Mouse (Mus musculus) heart, embryonic 12.5 days (tissue): ENCODE measurements around the gene Golm1. TPM values are rescaled to one million over a fixed set of nuclear protein-coding genes. Genes with fewer than 3 reads are reported as not detected.
"Not testable (repeated sequence)": the region's sequence is repeated elsewhere in the genome, so short reads cannot be mapped to it uniquely, and the experiment has no call there.

ENCODE experiments used
- ATAC-seq: fragments of 200-750 bp; cut with Nextera tagmentation; 2 replicates; pipeline ENCODE4 v1.8.0; 2017; ENCODE audit warnings: moderate TSS enrichment, moderate library complexity; ENCODE audit not compliant: insufficient number of reproducible peaks, low FRiP score
- H3K27ac ChIP-seq: fragments of 300-500 bp; sonication (generic); 2 replicates; pipeline ENCODE4 v1.5.1; 2016; ENCODE audit warnings: mild to moderate bottlenecking, moderate library complexity; ENCODE audit not compliant: poor library complexity, severe bottlenecking
- H3K27me3 ChIP-seq: fragments of 300-500 bp; sonication (generic); replicated peaks from 2 replicates; pipeline ENCODE4 v1.6.1; 2016; ENCODE audit warnings: mild to moderate bottlenecking, moderate library complexity
- H3K36me3 ChIP-seq: fragments of 300-500 bp; sonication (generic); 2 replicates; pipeline ENCODE4 v1.6.1; 2016; ENCODE audit warnings: mild to moderate bottlenecking, moderate library complexity
- H3K4me1 ChIP-seq: fragments of 300-500 bp; sonication (generic); replicated peaks from 2 replicates; pipeline ENCODE4 v1.6.1; 2016; ENCODE audit warnings: mild to moderate bottlenecking
- H3K4me2 ChIP-seq: fragments of 300-500 bp; sonication (generic); 2 replicates; pipeline ENCODE4 v1.6.1; 2016; ENCODE audit warnings: mild to moderate bottlenecking, moderate library complexity
- H3K4me3 ChIP-seq: fragments of 300-500 bp; sonication (generic); 2 replicates; pipeline ENCODE4 v1.5.1; 2016; ENCODE audit warnings: mild to moderate bottlenecking
- H3K9ac ChIP-seq: fragments of 300-500 bp; sonication (generic); 2 replicates; pipeline ENCODE4 v1.6.1; 2016; ENCODE audit warnings: mild to moderate bottlenecking, moderate library complexity
- H3K9me3 ChIP-seq: fragments of 300-500 bp; sonication (generic); replicated peaks from 2 replicates; pipeline ENCODE4 v1.6.1; 2016; ENCODE audit warnings: mild to moderate bottlenecking, moderate library complexity
- WGBS: fragments of 180-500 bp; shearing (Covaris S2); methylation state at CpG from one replicate; pipeline ENCODE4 v1.1.7; 2016; 5-methylcytosine and 5-hydroxymethylcytosine counted together
- polyA plus RNA-seq: library from polyadenylated mRNA; unstranded; fragments of >200 nt; fragmentation: Nextera tagmentation; extraction: Ambion mirVana; gene quantifications from 2 replicates; pipeline ENCODE4 v1.2.1, GENCODE M21; 2016

The Golm1 gene
- polyA plus RNA-seq, result 63.2 and 67.6 TPM in 2 replicates

DNA sequence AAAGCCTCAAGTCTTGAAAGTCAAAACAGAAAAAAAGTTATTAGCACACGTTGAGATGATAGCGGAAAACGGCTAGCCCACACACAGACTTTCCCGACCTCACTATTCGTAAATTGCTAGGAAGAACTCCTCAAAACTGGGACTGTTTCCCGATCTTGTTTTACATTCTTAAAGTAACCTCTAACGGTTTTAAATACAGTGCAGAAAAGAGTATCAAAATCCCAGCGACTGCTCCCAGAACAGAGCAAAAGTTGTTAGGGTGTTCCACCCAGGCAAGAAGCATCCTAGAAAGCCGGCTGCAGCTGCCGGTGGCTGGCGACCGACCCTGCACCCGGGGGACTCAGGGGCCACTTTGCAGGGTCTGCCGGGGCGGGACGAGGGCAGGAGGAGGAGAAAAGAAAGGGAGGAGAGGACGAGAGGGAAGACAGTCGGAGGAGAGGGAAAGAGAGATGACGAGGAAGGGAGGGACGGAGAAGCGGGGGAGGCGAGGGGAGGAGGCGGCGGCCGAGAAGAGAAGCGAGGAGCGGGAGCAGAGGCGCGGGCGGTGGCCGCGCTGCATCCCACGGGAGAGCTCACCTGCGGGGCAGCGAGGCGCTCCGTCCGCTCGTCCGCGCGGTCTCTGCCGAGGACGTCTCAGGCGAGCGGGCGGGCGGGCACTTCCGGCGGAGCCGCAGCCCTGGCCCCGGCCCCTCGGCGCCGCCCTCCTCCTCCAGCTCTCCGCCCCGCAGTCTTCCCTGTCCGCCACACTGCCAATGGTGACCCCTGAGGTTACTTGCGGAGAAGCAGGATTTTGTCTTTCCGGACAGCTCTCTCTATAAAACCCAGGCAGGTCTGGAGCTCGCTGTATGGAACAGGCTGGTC, at the start of gene Golm1:
Golm1 (minus strand) TSS at position 661 of the 861 bp plus-strand sequence.
- Histone ChIP-seq H3K27ac (peak within 1 kb of the TSS; percentile 58), H3K9ac (peak within 1 kb of the TSS; percentile 73), H3K4me2 (peak within 1 kb of the TSS; percentile 70), H3K27me3 (no peaks in the 10 kb centered on the region), H3K9me3 (no peaks in the 10 kb centered on the region), H3K4me3 (peak within 1 kb of the TSS; percentile 69), H3K4me1 (peaks cover 21% of the 10 kb centered on the region), H3K36me3 (no peaks in the 10 kb centered on the region)
- under 1% methylated on average over 52 of the region's 61 CpGs for WGBS
- peak; percentile 89 for ATAC-seq

GRCm38 (mm10) chr13:59722089-59722488, 46.5 kb upstream of the Golm1 start:
- not testable (repeated sequence) for H3K9me3 ChIP-seq, H3K4me3 ChIP-seq, ATAC-seq, H3K27ac ChIP-seq, H3K36me3 ChIP-seq, H3K9ac ChIP-seq, H3K4me1 ChIP-seq, H3K4me2 ChIP-seq, H3K27me3 ChIP-seq
- WGBS, result 71% methylated on average over 1 of the region's 1 CpGs

DNA sequence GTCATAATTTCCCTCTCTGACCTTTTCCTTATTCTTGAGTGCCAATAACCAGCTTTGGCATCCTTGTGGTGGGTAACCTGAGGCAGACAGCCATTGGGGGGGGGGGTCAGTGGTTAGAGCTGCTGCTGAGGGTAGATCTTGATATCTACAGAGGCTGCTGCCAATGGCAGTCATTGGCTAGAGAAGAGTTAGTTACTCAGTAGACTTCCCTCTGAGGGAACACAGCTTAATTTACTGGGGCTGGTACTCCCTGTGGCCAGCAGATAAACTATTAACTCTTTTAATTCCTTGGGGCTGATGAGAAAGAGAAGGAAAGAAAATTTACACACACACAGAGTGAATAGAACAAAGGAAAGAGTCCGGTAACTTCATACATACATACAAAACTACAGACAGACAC, 43.9 kb upstream of the Golm1 start:
- ATAC-seq, result no peak
- H3K27ac ChIP-seq, result 0 out of 2 replicates have a peak overlapping the region, but pooled peaks have one; percentile 20
- no peak overlapping the region for H3K9ac ChIP-seq
- 0 out of 2 replicates have a peak, but pooled peaks cover under 1% of the 10 kb centered on the region for H3K27me3 ChIP-seq
- H3K4me2 ChIP-seq, result no peak overlapping the region
- no peak overlapping the region for H3K4me3 ChIP-seq
- no peaks in the 10 kb centered on the region for H3K4me1 ChIP-seq
- H3K9me3 ChIP-seq, result no peaks in the 10 kb centered on the region
- 89% methylated on average over 1 of the region's 1 CpGs for WGBS
- H3K36me3 ChIP-seq, result no peaks in the 10 kb centered on the region

DNA sequence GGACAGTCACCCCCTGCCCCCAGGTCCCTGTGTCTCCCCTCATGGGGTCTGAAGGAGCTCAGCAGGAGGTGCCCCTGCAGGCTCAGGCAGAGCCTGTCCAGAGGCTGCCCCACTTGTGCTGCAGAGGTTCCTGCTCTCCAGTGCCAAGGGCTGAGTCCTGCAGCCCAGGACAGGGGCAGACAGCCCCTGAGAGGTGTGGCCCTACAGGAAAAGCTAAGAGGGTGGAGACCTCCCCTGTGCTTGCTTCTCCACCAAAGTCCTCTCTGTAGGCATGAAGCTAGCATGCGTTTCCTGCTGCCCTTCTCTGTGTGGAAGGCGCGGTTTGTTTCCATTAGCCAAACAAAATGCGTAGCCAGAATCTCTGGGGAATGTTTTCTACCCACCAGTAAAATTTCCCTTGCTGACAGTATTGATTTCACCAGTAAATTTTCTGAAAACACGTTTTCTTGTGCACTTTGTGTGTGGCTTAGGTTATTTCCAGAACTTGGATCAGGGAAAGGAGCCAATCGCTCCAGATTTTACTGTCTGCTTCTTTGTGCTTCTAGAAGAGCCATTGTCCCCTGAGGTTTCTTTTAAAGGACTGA, 43.3 kb upstream of the Golm1 start:
- H3K4me2 ChIP-seq, H3K9me3 ChIP-seq, H3K27me3 ChIP-seq, H3K36me3 ChIP-seq, H3K9ac ChIP-seq, H3K4me1 ChIP-seq, H3K4me3 ChIP-seq: not testable (repeated sequence)
- 33% methylated on average over 6 of the region's 6 CpGs for WGBS
- H3K27ac ChIP-seq, result 0 out of 2 replicates have a peak overlapping the region, but pooled peaks have one; percentile 20
- ATAC-seq, result peak; percentile 49

- Histone ChIP-seq H3K9ac (no peak overlapping the region), H3K4me2 (no peak overlapping the region), H3K27me3 (0 out of 2 replicates have a peak, but pooled peaks cover 9% of the 10 kb centered on the region), H3K27ac (no peak overlapping the region), H3K9me3 (no peaks in the 10 kb centered on the region), H3K36me3 (no peaks in the 10 kb centered on the region), H3K4me3 (no peak overlapping the region), H3K4me1 (no peaks in the 10 kb centered on the region)
- no peak for ATAC-seq
- 40% methylated on average over 3 of the region's 3 CpGs for WGBS
Measured at GRCm38 (mm10) chr13:59713710-59714109, 38.1 kb upstream of the Golm1 start.

GRCm38 (mm10) chr13:59711984-59712383, 36.4 kb upstream of the Golm1 start, which contains the start of gene Spata31d1b:
Gene Spata31d1b, plus strand, starts transcription at chr13:59712284.
- not testable (repeated sequence) for H3K4me1 ChIP-seq, H3K9ac ChIP-seq, H3K36me3 ChIP-seq, H3K27ac ChIP-seq, ATAC-seq, H3K9me3 ChIP-seq, H3K4me3 ChIP-seq, H3K4me2 ChIP-seq, H3K27me3 ChIP-seq
- WGBS, result 77% methylated on average over 3 of the region's 3 CpGs

DNA sequence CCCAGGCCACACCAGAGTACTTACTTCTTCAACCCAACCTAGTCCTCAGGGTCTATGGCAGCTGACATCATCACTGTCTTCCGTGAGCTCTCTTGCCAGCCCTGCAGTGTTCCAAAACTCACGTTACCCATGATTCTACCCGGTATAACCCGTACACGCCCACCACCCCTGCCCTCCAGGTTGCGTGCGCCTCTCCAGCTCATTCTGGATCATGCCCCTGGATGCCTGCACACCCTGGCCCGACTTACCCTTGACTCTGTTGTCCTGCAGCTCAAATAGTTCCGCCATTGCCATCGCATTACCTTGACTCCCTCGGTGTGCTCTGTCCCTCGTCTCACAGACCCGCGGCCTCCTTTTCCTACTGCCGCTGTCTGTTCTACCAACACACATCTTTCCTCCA, 34.6 kb upstream of the Golm1 start, which contains the start of gene Spata31d1a:
Spata31d1a (minus strand) TSS at position 101 of the 400 bp plus-strand sequence.
- no peaks in the 10 kb centered on the region for H3K9me3 ChIP-seq
- WGBS, result 85% methylated on average over 15 of the region's 15 CpGs
- no peak within 1 kb of the TSS for H3K9ac ChIP-seq
- H3K36me3 ChIP-seq, result no peaks in the 10 kb centered on the region
- no peak within 1 kb of the TSS for H3K4me3 ChIP-seq
- no peaks in the 10 kb centered on the region for H3K4me1 ChIP-seq
- 0 out of 2 replicates have a peak, but pooled peaks cover 9% of the 10 kb centered on the region for H3K27me3 ChIP-seq
- no peak within 1 kb of the TSS for H3K4me2 ChIP-seq
- no peak for ATAC-seq
- no peak within 1 kb of the TSS for H3K27ac ChIP-seq

DNA sequence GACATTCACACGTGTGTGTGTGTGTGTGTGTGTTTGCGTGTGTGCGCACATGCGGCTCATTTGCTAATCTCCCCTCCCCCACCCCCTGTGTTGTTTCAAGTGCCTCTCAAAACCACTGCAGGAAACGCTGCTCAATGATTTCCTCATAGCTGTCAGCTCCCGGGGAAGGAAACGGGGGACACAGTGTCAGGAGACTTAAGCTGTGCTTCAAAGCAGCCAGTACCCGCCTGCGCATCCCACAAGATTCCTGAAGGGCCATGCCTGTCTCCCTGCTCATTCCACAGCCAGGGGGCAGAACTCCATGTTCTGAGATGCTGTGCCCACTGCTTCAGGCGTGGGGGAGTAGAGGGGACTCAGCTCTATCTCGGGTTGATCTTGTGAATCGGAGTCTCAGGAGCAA, 29.0 kb upstream of the Golm1 start:
- 29% methylated on average over 12 of the region's 12 CpGs for WGBS
- peak overlapping the region; percentile 31; the same call in 1 of the 2 replicates for H3K4me2 ChIP-seq
- H3K9me3 ChIP-seq, result no peaks in the 10 kb centered on the region
- peaks cover 11% of the 10 kb centered on the region for H3K27me3 ChIP-seq
- H3K27ac ChIP-seq, result no peak overlapping the region
- H3K4me1 ChIP-seq, result peaks cover 12% of the 10 kb centered on the region
- H3K9ac ChIP-seq, result no peak overlapping the region
- ATAC-seq, result peak; percentile 60
- no peak overlapping the region for H3K4me3 ChIP-seq
- no peaks in the 10 kb centered on the region for H3K36me3 ChIP-seq

DNA sequence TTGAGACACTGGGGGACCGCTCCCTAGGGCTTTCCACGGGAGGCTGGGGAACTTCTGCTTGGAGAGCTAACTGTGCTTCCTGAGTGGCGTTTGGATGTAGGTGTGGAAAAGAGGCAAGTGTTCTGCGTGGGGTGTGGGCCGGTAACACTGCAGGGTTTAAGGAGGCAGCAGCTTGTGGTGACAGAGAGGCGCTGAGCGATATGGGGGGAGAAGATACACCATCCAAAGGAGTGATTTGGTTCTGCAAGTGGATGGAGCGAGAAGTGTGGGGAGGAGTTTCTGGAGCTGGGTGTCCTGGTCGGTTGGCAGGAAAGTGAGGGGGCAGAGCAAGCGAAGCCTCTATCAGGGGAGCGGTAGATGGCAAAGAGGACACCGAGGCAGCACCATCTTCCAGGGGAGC, 27.9 kb upstream of the Golm1 start:
- 70% methylated on average over 12 of the region's 12 CpGs for WGBS
- no peak for ATAC-seq
- peaks cover 11% of the 10 kb centered on the region for H3K27me3 ChIP-seq
- no peak overlapping the region for H3K4me2 ChIP-seq
- no peak overlapping the region for H3K27ac ChIP-seq
- H3K4me3 ChIP-seq, result no peak overlapping the region
- H3K9ac ChIP-seq, result no peak overlapping the region
- peaks cover 12% of the 10 kb centered on the region for H3K4me1 ChIP-seq
- H3K36me3 ChIP-seq, result no peaks in the 10 kb centered on the region
- no peaks in the 10 kb centered on the region for H3K9me3 ChIP-seq

DNA sequence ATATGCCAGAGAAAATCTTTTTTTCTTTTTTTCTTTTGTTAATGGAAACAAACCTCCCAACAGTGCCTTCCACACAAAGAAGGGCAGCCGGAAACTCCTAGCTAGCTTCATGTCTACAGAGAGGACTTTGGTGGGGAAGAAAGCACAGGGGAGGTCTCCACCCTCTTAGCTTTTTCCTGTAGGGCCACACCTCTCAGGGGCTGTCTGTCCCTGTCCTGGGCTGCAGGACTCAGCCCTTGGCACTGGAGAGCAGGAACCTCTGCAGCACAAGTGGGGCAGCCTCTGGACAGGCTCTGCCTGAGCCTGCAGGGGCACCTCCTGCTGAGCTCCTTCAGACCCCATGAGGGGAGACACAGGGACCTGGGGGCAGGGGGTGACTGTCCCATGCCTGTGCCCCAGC, 24.5 kb upstream of the Golm1 start:
- Histone ChIP-seq H3K4me1 (peaks cover 12% of the 10 kb centered on the region), H3K27me3 (peaks cover 11% of the 10 kb centered on the region)
- H3K9me3 ChIP-seq, H3K36me3 ChIP-seq, H3K27ac ChIP-seq, H3K4me2 ChIP-seq, H3K9ac ChIP-seq, H3K4me3 ChIP-seq: not testable (repeated sequence)
- ATAC-seq, result peak; percentile 48; the same call in 1 of the 2 replicates
- WGBS, result 43% methylated on average over 1 of the region's 1 CpGs

GRCm38 (mm10) chr13:59699131-59699530, 23.5 kb upstream of the Golm1 start:
- no peak overlapping the region for H3K9ac ChIP-seq
- H3K27me3 ChIP-seq, result peaks cover 11% of the 10 kb centered on the region
- no peak overlapping the region for H3K4me2 ChIP-seq
- H3K27ac ChIP-seq, result no peak overlapping the region
- H3K9me3 ChIP-seq, result no peaks in the 10 kb centered on the region
- H3K4me3 ChIP-seq, result no peak overlapping the region
- no peak for ATAC-seq
- H3K36me3 ChIP-seq, result no peaks in the 10 kb centered on the region
- 90% methylated on average over 8 of the region's 8 CpGs for WGBS
- peaks cover 4% of the 10 kb centered on the region for H3K4me1 ChIP-seq
